Mouse (Mus musculus): ENCODE data around the gene Hrnr. TPM values are rescaled to one million over a fixed set of nuclear protein-coding genes. Genes with fewer than 3 reads are reported as not detected.

The Hrnr gene
- polyA plus RNA-seq, 1 experiment from 2014 or later = not detected

DNA sequence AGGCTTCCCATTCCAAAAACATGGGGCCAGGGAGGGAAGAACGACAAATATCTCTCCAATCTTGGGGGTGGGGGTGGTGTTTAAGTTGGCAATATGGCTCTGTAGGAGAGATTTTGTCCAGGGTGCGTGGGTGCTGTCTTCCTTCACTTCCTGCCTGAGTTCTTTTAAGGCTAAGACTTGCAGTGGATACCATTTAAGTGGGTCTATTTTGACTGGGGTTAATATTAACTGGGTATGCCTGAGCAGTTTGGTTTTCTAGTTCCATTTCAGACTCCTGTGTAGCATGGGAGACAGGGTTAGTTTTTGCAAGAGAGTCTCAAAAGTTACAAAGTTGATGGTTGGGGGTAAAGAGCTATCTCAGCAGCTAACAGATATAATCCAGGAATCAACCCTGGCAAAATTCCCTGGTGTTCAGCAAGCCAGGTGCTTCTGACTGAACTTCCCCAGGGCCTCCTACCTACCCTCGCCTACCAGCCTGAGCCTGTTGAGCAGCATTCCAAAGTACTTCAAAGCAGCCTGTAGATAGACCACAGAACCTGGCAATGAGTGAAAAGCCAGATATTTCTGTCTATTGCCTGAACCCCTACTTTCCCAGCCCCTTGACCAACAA is 47.5 kb downstream of the Hrnr start:
- Histone ChIP-seq H3K27ac (no peak overlapping the region), H3K9me3 (no peaks in the 10 kb centered on the region), H3K4me3 (no peak overlapping the region), H3K36me3 (replicated peaks) (no peaks in the 10 kb centered on the region), H3K27me3 (ENCODE audit: poor library complexity, severe bottlenecking) (peaks cover 15% of the 10 kb centered on the region; the same call in 1 of the 2 replicates), H3K4me1 (0 out of 2 replicates have a peak, but pooled peaks cover 7% of the 10 kb centered on the region)
- no peak for DNase-seq (ENCODE audit: extremely low spot score, low spot score)
- WGBS = 65% methylated on average over 3 of the region's 3 CpGs

DNA sequence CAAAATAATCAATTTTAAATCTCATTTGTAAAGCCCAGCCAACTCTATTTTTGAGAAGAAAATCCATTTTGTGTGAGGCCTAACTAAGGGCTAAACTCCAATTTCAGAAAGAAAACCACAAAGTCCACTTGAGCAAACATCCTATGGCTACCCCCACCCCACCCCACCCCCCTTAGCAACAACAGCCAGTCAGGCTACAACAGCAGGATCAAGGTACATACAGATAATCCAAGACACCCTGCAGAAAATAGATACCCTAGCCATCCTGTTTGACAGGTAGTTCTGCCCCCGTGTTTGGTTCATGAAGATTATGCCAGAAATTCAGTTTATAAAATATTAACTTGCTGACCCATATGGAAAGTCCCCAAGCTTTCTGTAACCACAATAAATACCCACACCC is 48.6 kb downstream of the Hrnr start:
- Histone ChIP-seq H3K36me3 (replicated peaks) (no peaks in the 10 kb centered on the region), H3K4me3 (no peak overlapping the region), H3K4me1 (no peaks in the 10 kb centered on the region), H3K9me3 (no peaks in the 10 kb centered on the region), H3K27me3 (ENCODE audit: poor library complexity, severe bottlenecking) (0 out of 2 replicates have a peak, but pooled peaks cover 6% of the 10 kb centered on the region), H3K27ac (no peak overlapping the region)
- no peak for DNase-seq (ENCODE audit: extremely low spot score, low spot score)
- 71% methylated on average over 1 of the region's 1 CpGs for WGBS

DNA sequence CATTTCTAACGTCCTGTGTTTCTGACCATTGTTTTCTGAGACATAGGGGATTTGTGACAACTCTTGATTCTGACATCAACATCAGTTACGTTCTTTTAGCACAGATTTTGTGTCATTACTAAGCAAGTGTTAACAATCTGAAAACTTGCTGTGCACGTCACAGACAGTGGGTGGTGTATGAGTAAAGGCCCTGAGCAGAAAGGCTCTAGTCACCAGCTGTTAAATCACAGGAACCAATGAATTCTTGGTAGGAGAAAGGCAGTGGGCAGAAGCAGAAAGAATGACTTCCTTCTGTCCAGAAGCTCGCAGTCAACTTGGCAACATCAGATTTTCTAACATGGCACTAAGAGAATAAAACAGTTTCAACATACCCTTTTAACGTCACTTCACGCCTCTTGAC is 53.9 kb downstream of the Hrnr start:
- H3K4me1 ChIP-seq = 0 out of 2 replicates have a peak, but pooled peaks cover 4% of the 10 kb centered on the region
- no peaks in the 10 kb centered on the region for H3K36me3 ChIP-seq (replicated peaks)
- no peak for DNase-seq (ENCODE audit: extremely low spot score, low spot score)
- WGBS = 86% methylated on average over 6 of the region's 6 CpGs
- H3K27ac ChIP-seq = no peak overlapping the region
- no peaks in the 10 kb centered on the region for H3K9me3 ChIP-seq
- no peaks in the 10 kb centered on the region for H3K27me3 ChIP-seq (ENCODE audit: poor library complexity, severe bottlenecking)
- H3K4me3 ChIP-seq = no peak overlapping the region

DNA sequence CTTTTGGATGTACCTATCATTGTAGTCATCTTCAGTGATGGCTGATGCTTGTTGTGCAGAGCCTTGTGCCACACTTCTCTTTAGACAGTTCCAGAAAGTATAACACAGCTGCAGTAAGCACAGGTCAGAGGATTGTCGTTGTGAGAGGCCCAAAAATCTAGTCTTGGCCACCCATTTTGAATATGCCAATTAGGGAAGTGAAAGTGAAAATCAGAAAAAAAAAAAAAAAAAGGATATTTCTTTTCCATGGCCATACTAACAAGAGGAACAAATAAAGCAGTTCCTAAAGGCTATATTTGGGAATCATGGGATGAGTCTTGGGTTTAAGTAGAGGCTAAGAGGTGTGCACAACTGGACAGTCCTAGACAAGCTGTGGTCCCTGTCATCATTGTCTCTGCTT is 55.6 kb downstream of the Hrnr start:
- Histone ChIP-seq H3K27me3 (ENCODE audit: poor library complexity, severe bottlenecking) (no peaks in the 10 kb centered on the region), H3K4me1 (0 out of 2 replicates have a peak, but pooled peaks cover 4% of the 10 kb centered on the region), H3K4me3 (no peak overlapping the region), H3K9me3 (no peaks in the 10 kb centered on the region), H3K27ac (no peak overlapping the region), H3K36me3 (replicated peaks) (no peaks in the 10 kb centered on the region)
- no peak for DNase-seq (ENCODE audit: extremely low spot score, low spot score)
- WGBS = 82% methylated on average over 1 of the region's 1 CpGs

DNA sequence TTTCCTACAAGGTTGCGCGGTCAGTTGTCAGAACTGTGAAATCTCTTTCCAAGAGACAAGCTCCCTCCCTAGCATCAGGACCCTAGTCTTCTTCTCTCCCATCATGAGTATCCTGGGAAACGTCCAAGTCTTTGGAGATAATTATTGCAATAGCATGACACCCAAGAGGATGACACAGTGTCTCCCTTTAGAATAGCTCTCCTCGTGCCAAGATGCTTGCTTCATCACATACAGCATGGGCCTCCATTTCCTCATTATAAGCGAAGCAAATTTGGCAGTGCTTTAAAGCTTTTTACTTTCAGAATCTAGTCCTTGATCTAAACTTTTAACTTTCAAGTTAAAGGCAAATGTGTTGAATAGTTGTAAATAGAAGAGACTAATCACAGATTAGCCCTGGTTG is 56.1 kb downstream of the Hrnr start:
- DNase-seq (ENCODE audit: extremely low spot score, low spot score) = no peak
- H3K27ac ChIP-seq = no peak overlapping the region
- H3K9me3 ChIP-seq = no peaks in the 10 kb centered on the region
- H3K4me3 ChIP-seq = no peak overlapping the region
- 86% methylated on average over 5 of the region's 5 CpGs for WGBS
- 0 out of 2 replicates have a peak, but pooled peaks cover 4% of the 10 kb centered on the region for H3K4me1 ChIP-seq
- no peaks in the 10 kb centered on the region for H3K36me3 ChIP-seq (replicated peaks)
- no peaks in the 10 kb centered on the region for H3K27me3 ChIP-seq (ENCODE audit: poor library complexity, severe bottlenecking)

DNA sequence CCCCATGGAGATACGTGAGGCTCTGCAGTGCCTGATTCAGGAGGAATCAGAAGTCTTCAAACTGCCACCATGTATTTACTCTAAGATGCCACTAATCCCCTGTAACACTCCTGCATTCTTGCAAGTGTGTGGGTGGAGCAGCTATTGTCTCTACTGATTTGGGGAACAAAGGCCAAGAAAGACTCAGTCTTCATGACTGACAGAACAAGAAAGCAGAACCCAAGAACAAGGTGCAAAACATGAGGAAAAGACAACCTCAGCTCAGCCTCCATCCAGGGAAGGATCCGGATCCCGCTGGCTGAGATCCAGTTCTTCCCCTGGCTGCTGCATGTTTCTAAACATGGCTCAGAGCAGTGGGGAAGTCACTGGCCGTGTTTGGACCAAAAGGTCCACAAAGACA is 58.6 kb downstream of the Hrnr start:
- WGBS = 51% methylated on average over 4 of the region's 4 CpGs
- H3K36me3 ChIP-seq (replicated peaks) = no peaks in the 10 kb centered on the region
- no peaks in the 10 kb centered on the region for H3K9me3 ChIP-seq
- no peak for DNase-seq (ENCODE audit: extremely low spot score, low spot score)
- H3K4me3 ChIP-seq = no peak overlapping the region
- H3K27me3 ChIP-seq (ENCODE audit: poor library complexity, severe bottlenecking) = no peaks in the 10 kb centered on the region
- no peak overlapping the region for H3K27ac ChIP-seq
- 0 out of 2 replicates have a peak, but pooled peaks cover 4% of the 10 kb centered on the region for H3K4me1 ChIP-seq

Other genes with a start within 250 kb of the Hrnr start
- not detected in 2 replicates for gene Crnn, start 175.0 kb upstream of the Hrnr start, polyA plus RNA-seq (2016; fragmentation: Nextera tagmentation; extraction: Ambion mirVana)
- not detected in 2 replicates for gene Flg2, start 122.5 kb upstream of the Hrnr start, polyA plus RNA-seq (2016; fragmentation: Nextera tagmentation; extraction: Ambion mirVana)
- gene Flg, start 46.2 kb upstream of the Hrnr start, polyA plus RNA-seq (2016; fragmentation: Nextera tagmentation; extraction: Ambion mirVana) = not detected in 2 replicates
- not detected in 2 replicates for gene Rptn, start 74.0 kb downstream of the Hrnr start, polyA plus RNA-seq (2016; fragmentation: Nextera tagmentation; extraction: Ambion mirVana)
- gene Tchh, start 122.6 kb downstream of the Hrnr start, polyA plus RNA-seq (2016; fragmentation: Nextera tagmentation; extraction: Ambion mirVana) = 0.30 and 0.37 TPM in 2 replicates
- gene Tchhl1, start 149.0 kb downstream of the Hrnr start, polyA plus RNA-seq (2016; fragmentation: Nextera tagmentation; extraction: Ambion mirVana) = not detected in 2 replicates
- 211 and 229 TPM in 2 replicates for gene S100a11, start 200.7 kb downstream of the Hrnr start, polyA plus RNA-seq (2016; fragmentation: Nextera tagmentation; extraction: Ambion mirVana)
- gene S100a10, start 235.3 kb downstream of the Hrnr start, polyA plus RNA-seq (2016; fragmentation: Nextera tagmentation; extraction: Ambion mirVana) = 93.1 and 94.7 TPM in 2 replicates

Measured in forebrain, embryonic 10.5 days (tissue).